Mouse (Mus musculus) forebrain, embryonic 13.5 days (tissue): ENCODE results near the gene Kdm2a. TPM values are rescaled to one million over a fixed set of nuclear protein-coding genes. Genes with fewer than 3 reads are reported as not detected.
A peak's percentile ranks its signal among the peaks of the same experiment; 100 is the strongest.
"Not testable (repeated sequence)": the region's sequence is repeated elsewhere in the genome, so short reads cannot be mapped to it uniquely, and the experiment has no call there.

Experiments
- ATAC-seq: fragments of 200-750 bp; cut with Nextera tagmentation; 2 replicates; pipeline ENCODE4 v1.8.0; 2017
- H3K27ac ChIP-seq: fragments of 300-500 bp; sonication (generic); 2 replicates; pipeline ENCODE4 v1.5.1; 2015; ENCODE audit warnings: inconsistent platforms, mild to moderate bottlenecking, moderate library complexity
- H3K27me3 ChIP-seq: fragments of 300-500 bp; sonication (generic); 2 replicates; pipeline ENCODE4 v1.6.1; 2015; ENCODE audit warnings: mild to moderate bottlenecking, inconsistent platforms
- H3K36me3 ChIP-seq: fragments of 300-500 bp; sonication (generic); 2 replicates; pipeline ENCODE4 v1.6.1; 2015; ENCODE audit warnings: mild to moderate bottlenecking, inconsistent platforms; ENCODE audit not compliant: poor library complexity, severe bottlenecking
- H3K4me1 ChIP-seq: fragments of 300-500 bp; sonication (generic); 2 replicates; pipeline ENCODE4 v1.6.1; 2015; ENCODE audit warnings: inconsistent platforms
- H3K4me2 ChIP-seq: fragments of 300-500 bp; sonication (generic); 2 replicates; pipeline ENCODE4 v1.6.1; 2015; ENCODE audit warnings: inconsistent platforms, mild to moderate bottlenecking, moderate library complexity
- H3K4me3 ChIP-seq: fragments of 300-500 bp; sonication (generic); 2 replicates; pipeline ENCODE4 v1.5.1; 2015; ENCODE audit warnings: mild to moderate bottlenecking, inconsistent platforms
- H3K9ac ChIP-seq: fragments of 300-500 bp; sonication (generic); 2 replicates; pipeline ENCODE4 v1.6.1; 2015; ENCODE audit warnings: mild to moderate bottlenecking, inconsistent platforms
- H3K9me3 ChIP-seq: fragments of 300-500 bp; sonication (generic); replicated peaks from 2 replicates; pipeline ENCODE4 v1.6.1; 2016; ENCODE audit warnings: inconsistent platforms
- WGBS: fragments of 180-500 bp; shearing (Covaris S2); methylation state at CpG from one replicate; pipeline ENCODE4 v1.1.7; 2015; 5-methylcytosine and 5-hydroxymethylcytosine counted together
- polyA plus RNA-seq: library from polyadenylated mRNA; unstranded; fragments of >200 nt; fragmentation: Nextera tagmentation; extraction: Ambion mirVana; gene quantifications from 2 replicates; pipeline ENCODE4 v1.2.1, GENCODE M21; 2015

Gene Kdm2a
- polyA plus RNA-seq, 1 experiment from 2014 or later = 38.8 TPM

GRCm38 (mm10) chr19:4404840-4405239 lies 6.8 kb upstream of the Kdm2a start:
- H3K4me1 ChIP-seq = no peaks in the 10 kb centered on the region
- no peak overlapping the region for H3K4me2 ChIP-seq
- H3K9ac ChIP-seq = no peak overlapping the region
- H3K27ac ChIP-seq = no peak overlapping the region
- H3K4me3 ChIP-seq = no peak overlapping the region
- H3K36me3 ChIP-seq = no peaks in the 10 kb centered on the region
- H3K27me3 ChIP-seq = no peaks in the 10 kb centered on the region
- no peaks in the 10 kb centered on the region for H3K9me3 ChIP-seq
- WGBS = 91% methylated on average over 2 of the region's 2 CpGs
- no peak for ATAC-seq

GRCm38 (mm10) chr19:4398959-4399358 lies 874 bp upstream of the Kdm2a start:
- Histone ChIP-seq H3K36me3 (no peaks in the 10 kb centered on the region), H3K4me2 (no peak overlapping the region), H3K9me3 (no peaks in the 10 kb centered on the region), H3K27ac (no peak overlapping the region), H3K9ac (no peak overlapping the region), H3K27me3 (no peaks in the 10 kb centered on the region), H3K4me3 (no peak overlapping the region), H3K4me1 (peaks cover 18% of the 10 kb centered on the region)
- WGBS = 71% methylated on average over 4 of the region's 4 CpGs
- ATAC-seq = no peak

GRCm38 (mm10) chr19:4398630-4398948 lies 504 bp upstream of the Kdm2a start:
- H3K4me1 ChIP-seq = peaks cover 21% of the 10 kb centered on the region
- peak overlapping the region; percentile 80 for H3K9ac ChIP-seq
- no peaks in the 10 kb centered on the region for H3K27me3 ChIP-seq
- 26% methylated on average over 8 of the region's 8 CpGs for WGBS
- no peak for ATAC-seq
- no peak overlapping the region for H3K27ac ChIP-seq
- no peaks in the 10 kb centered on the region for H3K9me3 ChIP-seq
- H3K4me3 ChIP-seq = peak overlapping the region; percentile 93
- H3K36me3 ChIP-seq = peaks cover 2% of the 10 kb centered on the region; the same call in 1 of the 2 replicates
- peak overlapping the region; percentile 91 for H3K4me2 ChIP-seq

GRCm38 (mm10) chr19:4396998-4397797 lies 887 bp downstream of the Kdm2a start:
- peak overlapping the region; percentile 93 for H3K4me3 ChIP-seq
- peaks cover 32% of the 10 kb centered on the region for H3K4me1 ChIP-seq
- H3K9me3 ChIP-seq = no peaks in the 10 kb centered on the region
- H3K36me3 ChIP-seq = peaks cover 7% of the 10 kb centered on the region; the same call in 1 of the 2 replicates
- ATAC-seq = peak; percentile 91
- WGBS = under 1% methylated on average over 68 of the region's 90 CpGs
- H3K9ac ChIP-seq = peak overlapping the region; percentile 98
- no peaks in the 10 kb centered on the region for H3K27me3 ChIP-seq
- H3K27ac ChIP-seq = peak overlapping the region; percentile 91
- H3K4me2 ChIP-seq = peak overlapping the region; percentile 91

GRCm38 (mm10) chr19:4396081-4396997 lies 1.7 kb downstream of the Kdm2a start:
- Histone ChIP-seq H3K27me3 (no peaks in the 10 kb centered on the region), H3K4me1 (peaks cover 39% of the 10 kb centered on the region), H3K4me3 (peak overlapping the region; percentile 93), H3K9ac (peak overlapping the region; percentile 98), H3K27ac (peak overlapping the region; percentile 91), H3K36me3 (peaks cover 7% of the 10 kb centered on the region; the same call in 1 of the 2 replicates), H3K4me2 (peak overlapping the region; percentile 84), H3K9me3 (no peaks in the 10 kb centered on the region)
- ATAC-seq = peak; percentile 64
- WGBS = under 1% methylated on average over 68 of the region's 80 CpGs

GRCm38 (mm10) chr19:4387276-4387675 lies 10.8 kb downstream of the Kdm2a start:
- H3K4me3 ChIP-seq = no peak overlapping the region
- no peaks in the 10 kb centered on the region for H3K27me3 ChIP-seq
- H3K4me2 ChIP-seq = no peak overlapping the region
- ATAC-seq = no peak
- H3K36me3 ChIP-seq = peaks cover 17% of the 10 kb centered on the region
- no peaks in the 10 kb centered on the region for H3K9me3 ChIP-seq
- no peak overlapping the region for H3K9ac ChIP-seq
- H3K4me1 ChIP-seq = peaks cover 7% of the 10 kb centered on the region; the same call in 1 of the 2 replicates
- no peak overlapping the region for H3K27ac ChIP-seq

- Histone ChIP-seq H3K36me3 (peaks cover 13% of the 10 kb centered on the region), H3K4me1 (no peaks in the 10 kb centered on the region), H3K27me3 (no peaks in the 10 kb centered on the region), H3K9me3 (no peaks in the 10 kb centered on the region), H3K27ac (no peak overlapping the region), H3K9ac (no peak overlapping the region), H3K4me2 (no peak overlapping the region), H3K4me3 (no peak overlapping the region)
- ATAC-seq = no peak
- 80% methylated on average over 4 of the region's 4 CpGs for WGBS
Observed at GRCm38 (mm10) chr19:4385026-4385425, 13.1 kb downstream of the Kdm2a start.

- H3K4me3 ChIP-seq = no peak overlapping the region
- no peak for ATAC-seq
- WGBS = 32% methylated on average over 1 of the region's 1 CpGs
- no peaks in the 10 kb centered on the region for H3K4me1 ChIP-seq
- H3K9ac ChIP-seq = no peak overlapping the region
- no peak overlapping the region for H3K4me2 ChIP-seq
- no peak overlapping the region for H3K27ac ChIP-seq
- H3K36me3 ChIP-seq = peaks cover 13% of the 10 kb centered on the region
- H3K27me3 ChIP-seq = no peaks in the 10 kb centered on the region
- H3K9me3 ChIP-seq = no peaks in the 10 kb centered on the region
Observed at GRCm38 (mm10) chr19:4384322-4384721, 13.8 kb downstream of the Kdm2a start.

GRCm38 (mm10) chr19:4383306-4383705 lies 14.8 kb downstream of the Kdm2a start:
- Histone ChIP-seq H3K9ac (no peak overlapping the region), H3K4me3 (no peak overlapping the region)
- no peak for ATAC-seq

GRCm38 (mm10) chr19:4382303-4382702 lies 15.8 kb downstream of the Kdm2a start:
- H3K27me3 ChIP-seq, H3K4me3 ChIP-seq, H3K9me3 ChIP-seq, H3K4me2 ChIP-seq, H3K9ac ChIP-seq, H3K4me1 ChIP-seq, H3K27ac ChIP-seq, ATAC-seq: not testable (repeated sequence)
- WGBS = 100% methylated on average over 1 of the region's 1 CpGs
- peaks cover 17% of the 10 kb centered on the region for H3K36me3 ChIP-seq

More at GRCm38 (mm10) chr19:4383306-4383705, 14.8 kb downstream of the Kdm2a start:
- no peaks in the 10 kb centered on the region for H3K27me3 ChIP-seq
- no peaks in the 10 kb centered on the region for H3K4me1 ChIP-seq
- H3K4me2 ChIP-seq = no peak overlapping the region
- H3K9me3 ChIP-seq = no peaks in the 10 kb centered on the region
- H3K27ac ChIP-seq = no peak overlapping the region
- peaks cover 17% of the 10 kb centered on the region for H3K36me3 ChIP-seq

GRCm38 (mm10) chr19:4370656-4371055 lies 27.4 kb downstream of the Kdm2a start:
- no peaks in the 10 kb centered on the region for H3K36me3 ChIP-seq
- no peak overlapping the region for H3K27ac ChIP-seq
- H3K4me3 ChIP-seq = no peak overlapping the region
- H3K27me3 ChIP-seq = no peaks in the 10 kb centered on the region
- no peak overlapping the region for H3K9ac ChIP-seq
- ATAC-seq = no peak
- H3K4me1 ChIP-seq = no peaks in the 10 kb centered on the region
- H3K9me3 ChIP-seq = no peaks in the 10 kb centered on the region
- H3K4me2 ChIP-seq = no peak overlapping the region
- 96% methylated on average over 2 of the region's 2 CpGs for WGBS

- WGBS = 94% methylated on average over 1 of the region's 1 CpGs
- Histone ChIP-seq H3K4me1 (no peaks in the 10 kb centered on the region), H3K9ac (no peak overlapping the region), H3K9me3 (no peaks in the 10 kb centered on the region), H3K4me2 (no peak overlapping the region), H3K36me3 (no peaks in the 10 kb centered on the region), H3K4me3 (no peak overlapping the region), H3K27ac (no peak overlapping the region), H3K27me3 (no peaks in the 10 kb centered on the region)
- ATAC-seq = no peak
Observed at GRCm38 (mm10) chr19:4370254-4370653, 27.8 kb downstream of the Kdm2a start.
